Mouse (Mus musculus) Patski (cell line): ENCODE data around the gene Cnih2. TPM values are rescaled to one million over a fixed set of nuclear protein-coding genes. Genes with fewer than 3 reads are reported as not detected.
A peak's percentile ranks its signal among the peaks of the same experiment; 100 is the strongest.

Source experiments
- ATAC-seq: fragments of 100-300 bp; one replicate; pipeline ENCODE4 v1.8.0; 2021
- CTCF ChIA-PET: fragments of 350-600 bp; sonication (Branson Sonifier 250); formaldehyde crosslinking; loops from one replicate; lab custom pipeline; 2022; ENCODE audit warnings: inconsistent platforms; lab: Charles Lee
- POLR2A ChIA-PET: fragments of 350-600 bp; sonication (Branson Sonifier 250); formaldehyde crosslinking; loops from one replicate; lab custom pipeline; 2022; ENCODE audit warnings: antibody characterized with exemption, inconsistent platforms; lab: Charles Lee
- DNase-seq: peaks from one replicate; pipeline ENCODE4 v3.0.0-alpha.2; 2011; ENCODE audit warnings: low read depth, low spot score
- H3K27me3 ChIP-seq: fragments of 371-371 bp; one replicate; pipeline ENCODE4 v1.5.1; 2021
- CTCF ChIP-seq: fragments of 100-300 bp; IDR thresholded peaks from one replicate; pipeline ENCODE4 v1.5.1; 2021
- in situ Hi-C: fragments of 300-500 bp; cut with MboI; formaldehyde crosslinking; loops from 3 replicates; pipeline ENCODE4 v1.11.1; 2018; ENCODE audit warnings: low pct_unique_long_range_greater_than_20kb, mixed read lengths
- polyA plus RNA-seq: library from polyadenylated mRNA; unstranded; gene quantifications from one replicate; pipeline ENCODE4 v1.2.3, GENCODE M21; 2021

The Cnih2 gene
- polyA plus RNA-seq, 1 experiment from 2014 or later, result 2.5 TPM

DNA sequence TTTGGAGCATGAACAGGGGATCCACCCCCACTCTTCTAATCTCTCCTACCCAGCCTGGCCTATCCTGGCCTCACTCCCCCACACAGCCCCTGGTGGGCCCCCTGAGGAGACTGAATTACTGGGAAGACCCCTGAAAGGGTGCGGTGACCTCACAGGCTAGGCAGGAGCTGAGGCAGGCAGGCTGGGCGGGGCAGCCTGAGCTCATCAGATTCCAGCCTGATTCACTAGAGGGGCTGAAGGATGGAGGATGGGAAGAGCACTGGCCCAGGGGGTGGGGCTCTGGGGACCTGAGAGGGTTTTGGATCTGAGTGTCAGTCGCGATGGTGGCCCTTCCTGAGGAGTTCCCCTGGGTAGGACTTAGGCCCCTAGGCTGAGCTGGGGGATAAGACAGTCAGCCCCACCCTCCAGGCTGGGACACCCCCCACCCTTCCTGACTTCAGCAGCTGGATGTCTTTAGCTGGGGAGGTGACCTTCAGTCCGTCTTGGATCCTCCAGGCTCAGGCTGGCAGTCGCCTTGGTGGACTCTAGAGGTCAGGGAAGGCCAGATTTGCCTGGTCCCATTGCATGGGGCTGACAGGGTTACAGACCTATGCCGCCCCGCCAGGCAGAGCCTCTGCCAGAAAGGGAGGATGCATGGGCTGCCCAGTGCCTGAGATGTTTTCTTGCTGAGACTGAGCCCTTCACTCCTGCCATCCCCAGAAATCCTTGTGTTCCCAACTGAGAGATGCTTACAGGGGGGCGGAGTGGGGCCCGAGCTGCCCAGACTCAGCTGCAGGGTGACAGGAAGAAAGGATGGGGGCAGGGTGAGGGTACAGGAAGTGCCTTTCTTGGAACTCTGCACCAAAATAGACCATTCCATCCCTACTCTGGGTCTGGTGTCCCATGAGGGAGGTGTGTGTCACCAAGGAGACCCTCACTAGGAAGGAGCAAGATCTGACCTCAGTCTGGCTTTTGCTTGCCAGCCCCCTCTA, 39.2 kb downstream of the Cnih2 start:
- DNase-seq (no peak), ATAC-seq (no peak)
- POLR2A ChIA-PET, result interaction anchor here (0.6 kb wide), 1 partner anchor 11 kb away, joined by 3 read pairs; no protein-coding TSS in a partner anchor
- in situ Hi-C loops, result no loop called here
- TF ChIP-seq CTCF, result no peak
- CTCF ChIA-PET, result interaction anchor here (0.8 to 1.7 kb wide), 2 partner anchors 20 to 29 kb away, joined by 3 to 4 read pairs; partner anchors contain the start of genes AC124502.3, B4gat1 and Yif1a
- H3K27me3 ChIP-seq, result no peaks in the 10 kb centered on the region

- no peak for TF ChIP-seq CTCF
- DNase-seq (no peak), ATAC-seq (no peak)
- ChIA-PET CTCF (interaction anchor here (0.8 to 1.7 kb wide), 2 partner anchors 19 to 30 kb away, joined by 3 to 4 read pairs; partner anchors contain the start of genes AC124502.3, B4gat1 and Yif1a), POLR2A (no interaction called here)
- no peaks in the 10 kb centered on the region for H3K27me3 ChIP-seq
- in situ Hi-C loops, result no loop called here
Observed at GRCm38 (mm10) chr19:5057876-5058775, 40.2 kb downstream of the Cnih2 start.

GRCm38 (mm10) chr19:5056251-5056650, 42.1 kb downstream of the Cnih2 start:
- in situ Hi-C loops, result no loop called here
- ATAC-seq, result no peak
- ChIA-PET CTCF (interaction anchor here (1.1 to 3.9 kb wide), 5 partner anchors 10 to 23 kb away, joined by 3 to 32 read pairs (median 5); partner anchors contain the start of gene Cd248), POLR2A (no interaction called here)
- H3K27me3 ChIP-seq, result no peaks in the 10 kb centered on the region
- DNase-seq, result no peak
- TF ChIP-seq CTCF, result no peak

- no peak for DNase-seq
- ChIA-PET POLR2A (interaction anchor here (1.2 to 1.8 kb wide), 2 partner anchors 20 kb away, joined by 3 to 5 read pairs; no protein-coding TSS in a partner anchor), CTCF (interaction anchor here (0.7 to 5.0 kb wide), 10 partner anchors 8 to 97 kb away, joined by 3 to 32 read pairs (median 6); partner anchors contain the start of genes AC124502.3, B4gat1, Brms1 and Cd248)
- H3K27me3 ChIP-seq, result no peaks in the 10 kb centered on the region
- TF ChIP-seq CTCF, result no peak
- in situ Hi-C loops, result no loop called here
- ATAC-seq, result no peak
Observed at GRCm38 (mm10) chr19:5053909-5054308, 44.4 kb downstream of the Cnih2 start.

- in situ Hi-C loops, result no loop called here
- no peaks in the 10 kb centered on the region for H3K27me3 ChIP-seq
- ATAC-seq (no peak), DNase-seq (no peak)
- CTCF ChIA-PET, result interaction anchor here (1.6 to 5.0 kb wide), 6 partner anchors 13 to 40 kb away, joined by 7 to 32 read pairs (median 22); partner anchors contain the start of genes AC124502.3, B4gat1, Brms1 and Yif1a
- POLR2A ChIA-PET, result interaction anchor here (0.6 to 2.3 kb wide), 2 partner anchors 14 to 33 kb away, joined by 3 to 14 read pairs; partner anchors contain the start of genes AC124502.3 and B4gat1
- no peak for TF ChIP-seq CTCF
Observed at GRCm38 (mm10) chr19:5052853-5053252, 45.5 kb downstream of the Cnih2 start.

GRCm38 (mm10) chr19:5052166-5052822, 46.0 kb downstream of the Cnih2 start:
- DNase-seq (no peak), ATAC-seq (no peak)
- H3K27me3 ChIP-seq, result no peaks in the 10 kb centered on the region
- no peak for TF ChIP-seq CTCF
- CTCF ChIA-PET, result interaction anchor here (1.0 to 5.0 kb wide), 8 partner anchors 8 to 38 kb away, joined by 4 to 32 read pairs (median 10); partner anchors contain the start of genes AC124502.3, B4gat1, Brms1 and Yif1a
- POLR2A ChIA-PET, result interaction anchor here (1.4 to 2.3 kb wide), 3 partner anchors 8 to 38 kb away, joined by 3 to 14 read pairs (median 7); partner anchors contain the start of genes AC124502.3 and B4gat1
- in situ Hi-C loops, result no loop called here

DNA sequence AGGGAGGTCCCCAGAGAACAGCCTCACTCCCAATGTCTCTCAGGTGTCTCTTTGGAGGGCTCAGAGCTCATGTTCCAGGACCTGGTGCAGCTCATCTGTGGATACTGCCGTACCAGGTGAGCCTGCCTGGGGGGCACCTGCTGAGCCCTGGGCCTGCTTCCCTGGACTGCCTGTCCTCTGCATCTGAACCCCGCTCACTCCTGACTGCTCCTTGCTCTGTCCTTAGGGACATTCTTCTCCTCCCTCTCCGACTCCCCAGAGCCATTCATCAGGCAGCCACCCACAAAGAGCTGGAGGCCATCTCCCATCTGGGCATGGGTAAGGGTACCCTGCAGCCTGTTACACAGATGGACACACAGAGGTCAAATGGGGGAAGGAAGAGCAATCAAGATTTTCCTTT, 46.8 kb downstream of the Cnih2 start:
- POLR2A ChIA-PET, result interaction anchor here (1.4 to 2.3 kb wide), 6 partner anchors 9 to 37 kb away, joined by 3 to 14 read pairs (median 4); partner anchors contain the start of genes AC124502.3 and B4gat1
- TF ChIP-seq CTCF, result no peak
- CTCF ChIA-PET, result interaction anchor here (0.9 to 5.0 kb wide), 13 partner anchors 9 to 202 kb away, joined by 3 to 32 read pairs (median 5); partner anchors contain the start of genes AC124502.3, B4gat1, Brms1 and Yif1a
- no peak for DNase-seq
- no peak for ATAC-seq
- in situ Hi-C loops, result no loop called here
- no peaks in the 10 kb centered on the region for H3K27me3 ChIP-seq

DNA sequence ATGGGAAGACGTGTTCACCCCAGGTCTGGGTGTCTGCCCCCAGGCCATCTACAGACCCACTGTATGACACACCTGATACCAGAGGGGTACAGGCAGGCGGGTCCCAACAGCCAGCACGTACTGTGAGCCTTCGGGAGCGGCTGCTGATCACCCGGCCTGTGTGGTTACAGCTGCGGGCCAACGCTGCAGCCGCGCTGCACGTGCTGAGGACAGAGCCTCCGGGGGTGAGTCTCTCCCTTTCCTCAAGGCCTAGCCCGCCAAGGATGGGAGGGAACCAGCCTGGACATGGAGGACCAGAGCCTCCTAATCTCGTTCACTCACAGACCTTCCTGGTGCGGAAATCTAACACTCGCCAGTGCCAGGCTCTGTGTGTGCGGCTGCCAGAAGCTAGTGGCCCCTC, 47.3 kb downstream of the Cnih2 start:
- ATAC-seq (peak; percentile 6), DNase-seq (no peak)
- no peak for TF ChIP-seq CTCF
- in situ Hi-C loops, result no loop called here
- ChIA-PET CTCF (interaction anchor here (0.8 to 5.0 kb wide), 14 partner anchors 11 to 203 kb away, joined by 3 to 32 read pairs (median 4); partner anchors contain the start of genes AC124502.3, B4gat1, Brms1 and Slc29a2), POLR2A (interaction anchor here (1.4 to 2.3 kb wide), 5 partner anchors 12 to 36 kb away, joined by 3 to 14 read pairs (median 5); partner anchors contain the start of genes AC124502.3 and B4gat1)
- no peaks in the 10 kb centered on the region for H3K27me3 ChIP-seq
